ENCODE assay signal across 19 mouse cellular contexts in the genomic region with DNA sequence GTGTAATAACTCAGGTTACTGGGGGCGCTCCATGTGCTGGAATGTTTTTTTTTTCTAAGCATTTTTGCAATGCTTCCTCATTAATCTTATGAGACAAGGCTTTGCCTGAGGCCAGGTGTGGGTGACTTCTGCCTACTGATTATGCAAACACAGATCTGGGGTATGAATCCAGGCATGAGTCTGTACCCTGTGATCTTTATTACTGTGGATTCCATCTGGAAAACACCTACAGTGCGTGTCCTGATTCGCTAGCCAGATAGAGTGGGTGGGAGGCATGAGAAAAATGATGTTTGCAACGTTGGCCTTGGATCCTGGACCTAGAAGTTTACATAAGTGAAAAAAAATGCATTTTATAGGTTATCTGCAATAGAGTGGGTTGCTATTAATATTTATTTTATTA.
DNase-seq lines count a peak whose midpoint lies in the region; ATAC-seq and TF ChIP-seq lines count a peak whose summit lies in the region.
"Had no signal": no experiment of that assay in that cellular context is flagged by ENCODE, and none has a peak within 500 bp of the region (broad histone marks: within the 10 kb centered on the region; RNA-seq: fewer than 3 reads in every experiment).

No protein-coding gene starts in this region.

- no peaks in the 10 kb centered on the region for H3K4me1 ChIP-seq in embryonic facial prominence, embryonic 11.5 days (ENCODE audit: control insufficient read depth, insufficient read depth, low read length)
- 0 out of 2 replicates have a peak, but pooled peaks cover 3% of the 10 kb centered on the region for H3K4me1 ChIP-seq in embryonic facial prominence, embryonic 10.5 days
- H3K4me1 ChIP-seq: forebrain, embryonic 15.5 days; intestine, embryonic 15.5 days; limb, embryonic 13.5 days; liver, embryonic 15.5 days; neural tube, embryonic 12.5 days had no signal

- no peaks in the 10 kb centered on the region for H3K9me3 ChIP-seq in embryonic facial prominence, embryonic 11.5 days (replicated peaks; ENCODE audit: control insufficient read depth, low read length)
- no peaks in the 10 kb centered on the region for H3K9me3 ChIP-seq in embryonic facial prominence, embryonic 10.5 days
- H3K9me3 ChIP-seq: forebrain, embryonic 15.5 days; intestine, embryonic 15.5 days; limb, embryonic 13.5 days; liver, embryonic 15.5 days; neural tube, embryonic 12.5 days had no signal

- H3K27ac ChIP-seq in embryonic facial prominence, embryonic 11.5 days (replicated peaks; ENCODE audit: low read depth, low read length) = no peak overlapping the region
- no peak overlapping the region for H3K27ac ChIP-seq in embryonic facial prominence, embryonic 10.5 days (replicated peaks)
- H3K27ac ChIP-seq: forebrain, embryonic 15.5 days; hindbrain, embryonic 14.5 days; intestine, embryonic 15.5 days; limb, embryonic 13.5 days; liver, embryonic 15.5 days; neural tube, embryonic 12.5 days had no signal

- no peak overlapping the region for H3K4me2 ChIP-seq in embryonic facial prominence, embryonic 11.5 days (ENCODE audit: low read depth, low read length)
- H3K4me2 ChIP-seq: forebrain, embryonic 15.5 days; hindbrain, embryonic 14.5 days; intestine, embryonic 15.5 days; limb, embryonic 13.5 days; liver, embryonic 15.5 days; neural tube, embryonic 12.5 days had no signal

- H3K36me3 ChIP-seq in embryonic facial prominence, embryonic 11.5 days (replicated peaks; ENCODE audit: control insufficient read depth, insufficient read depth, low read depth, low read length) = no peaks in the 10 kb centered on the region
- no peaks in the 10 kb centered on the region for H3K36me3 ChIP-seq in embryonic facial prominence, embryonic 10.5 days (replicated peaks)
- H3K36me3 ChIP-seq: forebrain, embryonic 15.5 days; intestine, embryonic 15.5 days; limb, embryonic 13.5 days; liver, embryonic 15.5 days; neural tube, embryonic 12.5 days had no signal

- no peak overlapping the region for H3K4me3 ChIP-seq in embryonic facial prominence, embryonic 11.5 days (ENCODE audit: low read depth, low read length)
- H3K4me3 ChIP-seq in embryonic facial prominence, embryonic 10.5 days = no peak overlapping the region
- H3K4me3 ChIP-seq: erythroblast, embryonic 14.5 days; forebrain, embryonic 15.5 days; intestine, embryonic 15.5 days; limb, embryonic 13.5 days; liver, embryonic 15.5 days; neural tube, embryonic 12.5 days had no signal

- H3K9ac ChIP-seq in embryonic facial prominence, embryonic 11.5 days (replicated peaks; ENCODE audit: low read length) = no peak overlapping the region
- H3K9ac ChIP-seq: forebrain, embryonic 15.5 days; hindbrain, embryonic 14.5 days; intestine, embryonic 15.5 days; limb, embryonic 13.5 days; liver, embryonic 15.5 days; neural tube, embryonic 12.5 days had no signal

- POLR2A ChIA-PET in Patski (lab: Charles Lee) = no interaction called here

- CTCF ChIA-PET in Patski (lab: Charles Lee) = interaction anchor here (1.5 kb wide), 1 partner anchor 11 kb away, joined by 4 read pairs; no protein-coding TSS in a partner anchor

- ATAC-seq in embryonic facial prominence, embryonic 11.5 days (replicated peaks; ENCODE audit: insufficient number of reproducible peaks, low FRiP score, low TSS enrichment, low read depth) = no peak
- ATAC-seq in Patski = peak; percentile 44
- ATAC-seq: forebrain, embryonic 15.5 days; intestine, embryonic 15.5 days; lung, postnatal 0 days had no signal

- TF ChIP-seq CTCF in Patski (IDR thresholded peaks at IDR 0.05) = no peak

- in situ Hi-C loops in Patski (cut with MboI; ENCODE audit: low pct_unique_long_range_greater_than_20kb) = no loop called here

- no peaks in the 10 kb centered on the region for H3K27me3 ChIP-seq in embryonic facial prominence, embryonic 11.5 days (ENCODE audit: control insufficient read depth, insufficient read depth, low read length)
- H3K27me3 ChIP-seq in embryonic facial prominence, embryonic 10.5 days (replicated peaks; ENCODE audit: low read depth, poor library complexity, severe bottlenecking) = no peaks in the 10 kb centered on the region
- H3K27me3 ChIP-seq in Patski = no peaks in the 10 kb centered on the region
- H3K27me3 ChIP-seq: forebrain, embryonic 15.5 days; intestine, embryonic 15.5 days; limb, embryonic 13.5 days; liver, embryonic 15.5 days; neural tube, embryonic 12.5 days had no signal

- WGBS in embryonic facial prominence, embryonic 11.5 days = 72% methylated on average over 4 of the region's 4 CpGs
- whole genome bisulfite sequencing in embryonic facial prominence, embryonic 10.5 days = 77% methylated on average over 4 of the region's 4 CpGs

- DNase-seq in embryonic facial prominence, embryonic 11.5 days (ENCODE audit: low spot score) = peak; percentile 4
- no peak for DNase-seq in embryonic facial prominence, embryonic 10.5 days (ENCODE audit: low spot score)
- DNase-seq in left cerebral cortex, adult 9 months (ENCODE audit: low spot score in 2 of 2) = peak; percentile 13 to 22
- DNase-seq in left cerebral cortex, postnatal 10 days (ENCODE audit: extremely low spot score in 1 of 2, low spot score in 2 of 2) = no peak
- DNase-seq in Patski (ENCODE audit: low read depth, low spot score) (peak; percentile 17), liver (no peak)
- peak; percentile 49 for DNase-seq in forelimb bud, embryonic 11.5 days (ENCODE audit: low read depth, low spot score)
- no peak for DNase-seq in cerebellum, adult 9-11 months
- DNase-seq: cerebellum, adult 11 months; gastrocnemius, postnatal 25 days; thymus, adult 2 months had no signal

- intact Hi-C loops in left cerebral cortex, postnatal 10 days (cut with DNase I) = no loop called here

Comparison
In these comparisons a context has a peak if more than half of its experiments do, and no peak if none do; other contexts are left out.
1. DNase-seq: peak in embryonic facial prominence, embryonic 11.5 days (single experiment), left cerebral cortex, adult 9 months (2 of 2), Patski (single experiment) and forelimb bud, embryonic 11.5 days (single experiment); none in embryonic facial prominence, embryonic 10.5 days (single experiment), left cerebral cortex, postnatal 10 days (0 of 2), liver (single experiment) and cerebellum, adult 9-11 months (single experiment).